Mouse (Mus musculus) testis, adult 2 months (tissue): ENCODE results near the gene Cd59a.

ENCODE experiments used
- CTCF ChIP-seq: fragments of 200-500 bp; IDR thresholded peaks from 2 replicates; pipeline ENCODE4 v1.5.1; 2012; ENCODE audit warnings: low read depth, mild to moderate bottlenecking, inconsistent platforms, low read length, moderate library complexity; ENCODE audit not compliant: control insufficient read depth, insufficient read depth, insufficient replicate concordance
- POLR2A ChIP-seq: fragments of 200-500 bp; IDR thresholded peaks from 2 replicates; pipeline ENCODE4 v1.6.1; 2012; ENCODE audit warnings: low read depth, mild to moderate bottlenecking, inconsistent platforms, low read length, moderate library complexity; ENCODE audit not compliant: control insufficient read depth

- TF ChIP-seq CTCF: no peak
- no peak for TF ChIP-seq POLR2A
Observed at GRCm38 (mm10) chr2:104099946-104100345, 4.3 kb downstream of the Cd59a start.
